Mouse (Mus musculus): ENCODE measurements at regions not wholly inside any gene's neighbourhood (a gene's known extent, or its start where the extent isn't known, plus 50 kb on each side); places are given as distances from the start of the nearest gene placed in this dataset.
A peak's percentile ranks its signal among the peaks of the same experiment; 100 is the strongest.

DNA sequence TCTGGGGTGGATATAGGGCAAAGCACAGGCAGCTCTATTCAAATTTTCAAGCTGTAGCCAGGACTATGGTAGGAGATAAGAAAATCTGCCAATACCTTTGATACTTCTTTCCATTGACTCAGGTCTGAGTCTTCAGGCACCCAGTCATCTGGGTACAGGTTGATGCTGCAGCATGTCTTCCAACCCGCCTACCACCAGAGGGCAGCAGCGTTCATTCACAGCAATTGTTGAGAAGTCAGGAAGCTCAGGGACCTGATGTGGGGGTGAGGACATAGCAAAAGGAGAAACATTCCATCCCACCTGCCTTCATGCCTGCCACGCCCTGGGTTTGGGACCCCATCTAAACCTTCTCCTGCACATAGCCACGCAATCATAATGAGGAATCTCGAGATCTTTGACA, 118.2 kb upstream of the Gm21876 start:
- DNase-seq (ENCODE audit: low read depth) = peak; percentile 40

DNA sequence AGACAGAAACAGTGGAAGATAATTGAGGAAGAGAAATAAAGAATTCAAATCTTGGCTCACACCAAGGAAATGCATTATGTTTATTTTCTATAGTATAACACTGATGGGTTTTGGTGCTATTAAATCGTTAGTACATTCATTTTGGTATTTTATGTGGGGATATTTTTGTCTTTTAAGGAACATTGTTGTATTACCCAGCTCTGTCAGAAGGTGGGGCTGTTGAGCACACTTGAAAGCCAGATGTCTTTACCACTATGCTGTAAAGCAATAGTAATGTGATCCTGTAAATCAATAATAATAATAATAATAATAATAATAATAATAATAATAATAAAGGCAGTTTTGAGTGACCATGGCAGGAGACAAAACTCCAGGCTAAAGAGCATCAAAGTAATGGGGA, 120.0 kb upstream of the Gm21876 start:
- peak; percentile 9 for DNase-seq (ENCODE audit: low read depth)

DNA sequence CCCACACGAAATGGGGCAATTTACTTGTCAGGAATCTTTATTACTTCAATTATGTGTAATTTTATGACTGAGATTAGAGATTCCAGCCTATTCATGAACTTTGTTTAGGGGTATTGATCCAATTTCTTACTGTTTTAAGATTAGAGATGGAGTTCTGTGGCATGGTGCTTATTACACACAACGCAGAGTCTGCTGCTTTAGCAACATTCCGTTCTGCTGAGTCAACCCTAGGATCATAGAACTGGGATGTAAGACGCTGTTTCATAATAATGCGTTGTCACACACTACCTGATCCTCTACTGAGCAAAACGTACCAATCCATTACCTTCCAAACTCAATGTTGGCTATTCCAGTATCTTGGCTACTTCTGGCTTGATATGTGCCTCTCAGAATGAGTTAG, 121.9 kb upstream of the Gm21876 start:
- DNase-seq (ENCODE audit: low read depth) = no peak

DNA sequence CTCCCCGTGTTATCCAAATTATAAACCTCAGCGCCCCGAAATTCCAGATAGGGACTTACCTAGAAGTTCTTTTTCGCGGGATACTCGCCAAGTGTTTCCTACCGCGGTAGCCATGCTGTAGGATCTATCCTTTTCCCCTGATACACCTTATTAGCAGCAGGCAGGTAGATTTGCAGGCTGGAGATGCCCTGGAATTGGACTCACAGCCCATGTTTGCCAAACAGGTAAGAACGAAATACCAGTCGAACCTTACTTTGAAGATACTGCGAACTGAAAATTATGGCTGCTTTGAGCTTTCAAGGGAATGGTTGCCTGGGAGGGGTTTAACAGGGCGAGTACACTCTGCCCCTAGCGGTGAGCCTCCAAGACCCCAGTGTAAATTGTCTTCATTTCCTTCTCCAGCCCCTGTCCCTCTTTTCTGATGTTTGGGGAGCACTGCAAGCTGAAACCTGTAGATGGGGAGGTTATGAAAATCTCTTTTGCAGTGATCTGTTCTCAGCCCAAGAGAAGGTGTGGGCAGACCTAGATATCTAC, 149.8 kb upstream of the Agtr2 start:
- DNase-seq (ENCODE audit: low read depth) = no peak

DNA sequence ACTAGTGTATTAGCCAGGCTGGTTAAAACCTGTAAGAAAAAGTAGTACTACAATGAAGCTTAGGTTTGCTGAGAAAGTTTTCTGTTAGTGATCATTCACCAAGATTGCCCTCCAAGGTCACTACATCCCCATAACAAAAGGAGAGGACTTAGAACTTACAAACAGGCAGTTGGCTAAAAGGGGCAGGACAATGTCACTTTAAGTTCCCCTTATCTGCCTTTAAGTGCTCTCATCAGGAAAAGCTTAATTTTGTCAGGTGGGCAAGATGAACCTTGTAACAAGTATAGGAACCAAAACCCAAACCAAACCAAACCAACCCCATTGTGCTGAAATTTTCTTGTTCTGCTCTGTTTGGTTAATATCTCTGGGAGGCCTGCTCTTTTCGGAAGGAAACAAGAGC, 139.9 kb upstream of the Agtr2 start:
- DNase-seq (ENCODE audit: low read depth) = no peak

DNA sequence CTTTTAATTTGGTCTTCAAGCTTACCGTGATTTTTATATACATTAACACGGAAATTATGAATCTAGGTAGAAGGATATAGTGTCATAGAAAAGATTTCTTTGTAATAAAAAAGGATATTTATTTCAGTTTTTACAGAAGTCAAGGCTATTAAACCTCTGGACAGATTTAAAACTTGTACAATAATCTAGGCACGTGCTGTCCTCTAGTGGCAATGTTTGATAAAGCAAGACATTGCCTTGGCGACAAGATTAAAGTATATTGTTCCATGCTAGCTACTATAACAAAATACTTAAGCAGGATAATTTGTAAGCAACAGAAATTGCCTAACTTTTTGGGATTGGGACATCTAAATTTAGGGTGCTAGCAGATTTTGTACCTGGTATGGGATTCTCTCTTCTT, 133.8 kb upstream of the Agtr2 start:
- DNase-seq (ENCODE audit: low read depth) = peak; percentile 9

DNA sequence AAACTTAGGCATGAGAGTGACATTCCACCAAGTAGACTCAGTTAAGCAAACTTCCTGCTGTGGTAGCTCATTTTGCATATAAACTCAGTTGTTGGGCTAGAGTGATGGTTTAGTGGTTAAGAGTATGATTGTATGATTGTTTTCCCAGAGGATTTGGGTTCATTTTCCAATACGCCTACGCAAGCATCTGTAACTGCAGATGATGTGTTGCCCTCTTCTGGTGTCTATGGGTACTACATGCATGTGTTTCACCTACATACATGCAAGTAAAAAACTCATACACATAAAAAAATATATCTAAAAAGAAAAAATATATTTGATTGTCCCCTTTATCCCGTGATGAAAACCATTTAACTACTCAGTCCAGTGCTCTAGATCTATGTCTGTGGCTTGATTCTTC, 132.0 kb upstream of the Agtr2 start:
- DNase-seq (ENCODE audit: low read depth) = peak; percentile 29

DNA sequence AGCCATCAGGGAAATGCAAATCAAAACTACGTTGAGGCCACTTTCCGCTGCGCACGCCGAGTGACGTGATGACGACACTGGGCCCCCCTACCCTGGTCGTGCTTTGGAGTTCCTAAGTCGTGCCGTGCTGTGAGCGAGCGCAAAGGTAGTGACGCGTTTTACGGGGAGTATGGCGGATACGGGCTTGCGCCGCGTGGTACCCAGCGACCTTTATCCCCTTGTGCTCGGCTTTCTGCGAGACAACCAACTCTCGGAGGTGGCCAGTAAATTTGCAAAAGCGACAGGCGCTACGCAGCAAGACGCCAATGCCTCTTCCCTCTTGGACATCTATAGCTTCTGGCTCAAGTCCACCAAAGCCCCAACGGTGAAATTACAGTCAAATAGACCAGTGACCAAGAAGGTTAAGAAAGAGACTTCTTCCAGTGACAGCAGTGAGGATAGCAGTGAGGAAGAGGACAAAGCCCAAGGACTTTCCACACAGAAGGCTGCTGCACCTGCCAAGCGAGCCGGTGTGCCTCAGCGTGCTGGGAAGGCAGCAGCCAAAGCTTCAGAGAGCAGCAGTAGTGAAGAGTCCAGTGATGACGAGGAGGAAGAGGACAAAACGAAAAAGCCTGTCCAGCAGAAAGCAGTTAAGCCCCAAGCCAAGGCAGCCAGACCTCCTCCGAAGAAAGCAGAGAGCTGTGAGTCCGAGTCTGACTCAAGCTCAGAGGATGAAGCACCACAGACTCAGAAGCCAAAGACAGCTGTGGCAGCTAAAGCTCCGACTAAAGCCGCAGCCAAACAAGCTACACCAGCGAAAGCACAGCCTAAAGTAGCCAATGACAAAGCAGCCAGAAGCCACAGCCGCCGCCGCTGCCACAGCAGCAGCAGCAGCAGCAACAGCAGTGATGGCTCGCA, 123.3 kb upstream of the Agtr2 start:
- peak; percentile 31 for DNase-seq (ENCODE audit: low read depth)

DNA sequence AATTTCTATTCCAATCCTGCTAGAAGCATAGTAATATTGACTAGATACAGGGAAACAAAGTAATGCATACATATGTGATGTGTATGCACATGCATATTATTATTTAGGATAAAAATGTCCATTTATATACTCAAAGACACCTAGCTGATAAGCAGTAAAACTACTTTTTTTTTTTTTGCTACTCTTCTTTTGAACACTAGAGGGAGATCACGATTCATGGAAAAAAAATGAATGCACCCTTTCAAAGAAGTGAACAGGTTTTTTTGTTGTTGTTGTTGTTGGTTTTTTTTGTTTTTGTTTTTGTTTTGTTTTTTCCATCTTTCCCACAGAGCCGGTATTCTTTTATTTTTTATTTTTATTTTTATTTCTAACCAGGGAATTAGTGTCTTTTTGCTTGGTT, 99.1 kb upstream of the Agtr2 start:
- no peak for DNase-seq (ENCODE audit: low read depth)

DNA sequence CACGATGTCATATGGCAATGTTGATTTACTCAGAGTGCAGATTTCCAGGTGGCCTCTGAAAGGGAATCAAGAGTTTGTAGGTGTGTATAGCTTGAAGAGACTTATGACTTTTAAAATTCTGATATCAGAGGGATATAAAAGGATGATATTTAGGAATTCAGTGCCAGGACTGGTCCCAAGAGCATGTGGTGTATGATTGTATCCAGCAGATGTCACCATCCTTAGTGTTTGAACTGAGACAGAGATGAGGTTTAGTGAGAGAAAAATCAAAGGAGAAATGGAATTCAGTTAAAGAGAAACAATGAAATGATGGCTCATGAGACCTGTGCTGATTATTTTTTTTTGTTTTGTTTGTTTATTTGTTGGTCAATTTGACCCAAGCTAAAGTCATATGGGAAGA, 94.4 kb upstream of the Agtr2 start:
- DNase-seq (ENCODE audit: low read depth) = no peak

DNA sequence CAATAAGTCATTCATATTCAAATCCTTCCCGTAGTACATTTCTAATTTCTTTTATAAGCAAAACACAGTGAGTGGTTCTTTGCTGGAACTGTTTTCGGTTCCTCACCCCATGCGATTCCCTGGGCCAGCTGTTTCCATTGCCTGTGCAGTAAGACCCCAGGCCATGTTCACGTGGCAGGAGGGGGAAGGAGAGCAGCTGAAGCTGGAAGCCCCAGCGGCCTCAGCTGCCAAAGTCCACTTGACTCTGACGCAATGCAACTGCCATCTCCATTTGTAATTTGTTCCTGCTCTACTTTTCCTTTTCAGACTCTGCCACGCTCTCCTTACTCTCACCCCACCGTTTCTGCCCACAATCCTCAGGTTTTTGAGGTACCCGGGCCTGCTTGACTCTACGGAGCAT, 91.1 kb upstream of the Agtr2 start:
- no peak for DNase-seq (ENCODE audit: low read depth)

DNA sequence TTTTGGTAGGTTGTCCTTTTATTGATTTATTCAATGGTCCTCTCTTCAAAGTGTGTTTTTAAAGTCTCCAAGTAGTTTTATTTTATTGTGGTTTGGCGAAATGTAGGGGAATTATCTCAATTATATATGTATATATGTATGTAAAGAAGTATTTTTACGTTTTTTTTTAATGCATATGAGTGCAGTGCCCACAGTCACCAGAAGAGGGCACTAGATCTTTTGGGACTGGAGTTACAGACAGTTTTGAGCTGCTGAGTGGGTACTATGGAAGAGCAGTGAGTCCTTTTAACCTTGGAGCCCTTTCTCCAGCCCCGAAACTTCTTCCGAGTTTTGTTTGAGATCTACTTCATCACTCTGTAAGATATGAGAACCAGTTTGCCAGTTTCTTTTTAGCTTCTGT, 59.5 kb upstream of the Agtr2 start:
- DNase-seq (ENCODE audit: low read depth) = peak; percentile 0

DNA sequence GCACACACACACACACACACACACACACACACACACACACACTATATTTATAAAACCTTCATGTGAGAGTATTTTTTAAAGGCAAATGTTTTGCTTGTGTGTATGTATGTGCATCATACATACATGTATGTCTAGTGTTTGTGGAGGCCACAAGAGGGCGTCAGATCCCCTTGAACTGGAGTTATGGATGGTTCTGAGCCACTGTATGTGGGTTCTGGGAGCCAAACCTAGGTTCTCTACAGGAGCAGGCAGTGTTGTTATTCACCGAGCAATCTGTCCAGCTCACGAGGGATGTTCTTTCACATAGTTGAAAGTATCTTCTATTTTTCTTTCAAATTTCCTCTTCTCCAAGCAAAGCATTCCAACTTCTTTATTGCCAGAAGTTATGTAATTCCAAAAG, 56.3 kb upstream of the Agtr2 start:
- DNase-seq (ENCODE audit: low read depth) = no peak

DNA sequence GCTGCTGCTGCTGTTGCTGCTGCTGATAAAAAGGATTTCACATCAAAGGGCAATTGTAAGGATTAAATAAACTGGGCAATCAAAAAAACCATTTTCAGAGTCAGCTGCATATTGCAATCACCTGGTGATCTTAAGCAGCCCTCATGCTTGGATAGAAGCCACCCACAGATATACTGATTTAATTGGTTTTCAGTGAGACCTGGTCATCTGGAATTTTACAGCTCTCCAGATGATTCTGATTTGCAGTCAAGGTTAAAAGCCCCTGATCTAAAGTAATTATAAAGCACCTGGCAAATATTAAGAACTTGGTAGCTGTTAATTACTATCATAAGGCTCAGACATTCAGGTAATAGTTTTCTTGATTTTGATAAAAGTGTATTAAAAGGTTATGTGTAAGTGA, 50.8 kb upstream of the Agtr2 start:
- DNase-seq (ENCODE audit: low read depth) = no peak
